Mouse (Mus musculus): Measurements from ENCODE around the gene Cdv3.

Gene Cdv3

DNA sequence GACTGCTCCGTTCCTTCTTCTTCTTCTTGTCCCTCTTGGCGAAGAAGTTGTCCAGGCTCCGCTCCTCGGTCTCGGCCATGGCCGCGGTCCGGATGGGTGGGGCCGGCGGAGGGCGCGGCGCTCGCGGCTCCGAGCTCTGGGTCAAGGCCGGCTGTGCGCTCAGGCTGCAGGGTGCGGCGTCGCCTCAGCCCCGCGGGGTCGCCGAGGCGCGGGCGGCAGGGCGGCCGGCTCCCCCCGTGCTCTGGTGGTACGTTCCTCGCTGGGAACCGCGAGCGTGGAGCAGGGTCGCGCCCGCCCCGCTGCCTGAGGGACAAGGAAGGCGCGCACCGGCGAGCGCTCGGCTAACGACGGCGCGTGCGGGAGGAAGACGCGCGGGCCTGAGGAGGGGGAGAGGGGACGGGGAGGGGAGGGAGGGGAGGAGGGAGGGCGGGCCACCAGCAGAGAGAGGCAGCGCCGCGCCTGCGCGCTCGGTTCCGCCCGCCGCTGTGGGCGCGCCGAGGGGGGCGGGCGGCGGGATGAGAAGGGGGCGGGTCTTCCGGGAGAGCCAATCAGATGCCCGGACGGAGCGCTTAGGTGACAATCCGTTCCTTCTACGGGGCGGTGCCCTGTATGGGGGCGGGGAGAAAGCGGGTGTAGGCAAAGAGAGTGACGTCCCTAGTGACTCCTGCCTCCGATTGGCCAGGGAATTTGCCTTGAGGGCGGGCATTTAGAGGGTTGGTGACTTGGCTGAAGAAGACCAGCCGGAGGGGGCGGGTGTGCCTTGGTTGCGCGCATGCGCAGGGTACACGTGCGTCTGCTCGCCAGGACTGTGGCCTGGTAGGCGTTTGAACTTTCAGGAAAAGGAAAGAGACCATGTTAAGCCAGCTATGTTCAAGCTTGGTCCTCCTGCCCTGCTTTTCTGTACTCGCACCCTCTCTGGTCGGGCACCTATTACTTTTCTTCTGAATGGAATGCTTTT, at the start of gene Cdv3:
Cdv3 (minus strand) TSS at position 551 of the 958 bp plus-strand sequence.
- DNase-seq (ENCODE audit: low read depth) = peak; percentile 99

DNA sequence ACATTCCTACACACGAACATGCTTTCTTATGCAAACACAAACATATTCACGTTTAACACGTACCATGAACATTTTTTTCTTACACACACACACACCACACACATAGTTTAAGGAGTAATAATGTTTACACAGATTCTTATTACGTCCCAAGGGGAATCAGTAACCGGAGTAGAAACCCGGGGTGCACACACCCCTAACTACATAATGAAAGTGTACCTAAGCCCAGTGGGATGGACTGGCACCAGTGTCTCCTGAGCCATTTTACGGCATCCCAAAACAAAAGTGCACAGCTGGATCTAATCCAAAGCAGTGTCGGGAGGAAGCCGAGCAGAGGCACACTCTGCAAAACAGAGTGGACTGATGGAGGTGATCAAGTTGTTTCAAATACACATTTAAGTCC, 47.8 kb upstream of the Cdv3 start:
- no peak for DNase-seq (ENCODE audit: low read depth)

DNA sequence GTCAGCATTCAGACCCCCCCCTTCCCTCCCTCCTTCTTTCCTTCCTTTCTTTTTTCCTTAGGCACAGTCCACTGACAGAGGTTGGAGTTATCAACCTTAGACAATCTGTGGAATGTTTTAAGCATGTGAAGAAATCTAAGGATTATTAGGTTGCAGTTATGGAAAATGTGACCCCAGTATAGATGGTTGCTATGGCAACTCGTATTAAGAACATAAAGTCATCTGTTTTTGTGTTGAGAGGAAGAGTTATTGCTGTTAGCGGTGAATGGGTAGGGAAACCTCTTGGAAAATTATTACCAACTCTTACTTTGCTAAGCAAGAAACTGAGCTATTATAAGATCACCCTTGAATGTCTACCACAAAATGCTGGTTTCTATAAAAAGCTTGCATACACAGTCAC, 43.5 kb upstream of the Cdv3 start:
- DNase-seq (ENCODE audit: low read depth) = no peak

DNA sequence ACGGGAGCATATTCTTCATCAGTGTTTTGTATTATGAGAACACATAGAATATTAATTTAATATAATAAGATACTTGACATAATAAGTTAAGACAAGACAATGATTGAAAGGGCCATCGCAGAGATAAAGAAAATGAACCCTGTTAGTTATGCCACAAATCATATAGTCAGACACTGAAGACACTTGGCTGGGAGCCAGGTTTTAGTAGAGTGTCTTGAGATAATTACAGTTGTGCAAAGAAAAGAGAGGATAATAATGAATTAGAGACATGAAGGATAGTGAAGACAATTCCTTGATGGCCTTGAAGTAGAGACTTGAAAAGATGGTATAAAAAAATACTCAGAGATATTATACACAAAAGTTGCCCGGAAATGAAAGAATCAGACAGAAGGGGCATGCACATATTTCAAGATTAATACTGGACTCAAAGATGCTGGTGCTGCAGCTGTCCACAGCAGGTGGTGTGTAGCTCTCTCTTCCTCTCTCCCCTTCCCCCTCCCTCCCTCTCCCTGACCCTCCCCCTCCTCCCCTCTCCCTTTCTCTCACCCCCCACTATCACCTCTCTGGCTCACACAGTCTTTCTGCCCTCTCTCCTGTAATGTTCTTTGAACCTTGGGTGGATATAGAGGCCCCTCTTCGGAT, 42.6 kb upstream of the Cdv3 start:
- DNase-seq (ENCODE audit: low read depth) = no peak

DNA sequence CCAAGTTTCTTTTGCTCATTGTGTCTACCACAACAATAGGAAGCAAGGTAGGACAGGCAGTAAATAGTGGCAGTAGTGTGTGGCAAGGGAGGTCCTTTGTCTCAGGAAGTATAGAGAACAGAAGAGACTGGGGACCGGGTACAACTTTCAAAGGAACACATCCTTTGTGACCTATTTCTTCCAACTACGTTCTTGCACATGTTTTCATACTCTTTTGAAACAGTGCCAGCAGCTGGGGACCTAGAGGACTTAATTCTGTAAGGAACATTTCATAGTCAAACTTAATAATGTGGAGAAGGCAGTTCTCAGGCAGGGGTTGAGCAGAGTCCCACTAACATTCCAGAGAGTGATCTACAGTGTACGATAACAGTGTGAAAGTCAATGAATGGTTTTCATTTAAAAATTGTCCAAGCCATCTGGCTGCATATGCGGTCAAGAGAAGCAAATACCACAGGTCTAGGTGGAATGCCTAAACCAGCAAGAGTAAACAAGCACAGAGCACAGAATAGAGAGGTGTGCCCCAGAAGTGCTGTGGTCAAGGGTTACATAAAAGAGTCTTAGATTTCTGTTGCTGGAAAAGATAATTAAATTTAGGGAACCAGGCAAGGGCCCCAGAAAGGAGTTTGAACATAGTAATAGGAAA, 37.8 kb upstream of the Cdv3 start:
- DNase-seq (ENCODE audit: low read depth) = no peak

DNA sequence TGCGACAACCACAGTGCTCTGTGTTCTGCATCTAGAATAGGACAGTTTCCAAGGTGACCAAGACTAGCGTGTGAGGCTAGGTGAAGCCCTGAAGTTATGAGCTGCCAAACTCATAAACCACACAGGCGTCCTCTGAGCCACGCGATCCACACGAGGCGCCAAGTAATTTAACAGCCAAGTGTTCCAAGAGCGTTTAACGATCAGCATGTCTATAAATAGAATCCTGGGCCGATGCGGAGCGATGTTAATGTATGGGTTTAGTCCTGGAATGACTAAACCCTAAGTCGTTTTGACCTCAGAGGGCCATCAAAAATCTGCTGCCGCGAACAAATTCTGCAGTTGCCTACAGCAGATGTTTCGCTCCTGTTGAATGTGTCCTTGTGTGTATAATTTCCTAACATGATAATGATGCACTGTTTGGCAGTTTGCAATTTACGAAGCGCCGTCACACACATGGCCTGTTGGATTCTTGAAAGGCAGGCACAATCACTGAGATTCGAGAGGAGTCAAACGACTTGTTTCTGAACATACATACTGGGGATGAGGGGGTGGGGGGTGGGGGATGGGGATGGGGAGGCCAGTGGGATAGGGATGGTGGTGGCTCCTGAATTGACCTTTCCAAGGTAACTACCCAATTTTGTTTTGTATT, 33.0 kb upstream of the Cdv3 start:
- no peak for DNase-seq (ENCODE audit: low read depth)

DNA sequence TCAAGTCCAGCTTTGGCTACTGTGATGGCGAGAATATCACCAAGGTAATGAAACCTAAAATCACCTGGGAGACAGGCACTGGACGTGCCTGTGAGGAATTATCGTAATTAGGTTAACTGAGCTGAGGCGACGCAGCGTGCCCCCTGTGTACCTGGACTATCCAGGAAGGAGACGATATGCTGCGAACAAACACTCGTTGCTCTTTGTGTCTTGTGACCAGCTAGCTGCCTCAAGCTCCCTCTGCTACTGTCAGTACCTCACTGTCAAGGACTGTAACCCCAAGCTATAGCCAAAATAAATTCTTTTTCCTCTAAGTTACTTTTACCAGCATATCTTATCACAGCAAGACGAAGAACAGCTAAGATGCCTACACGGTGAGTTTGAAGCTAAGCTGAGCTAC, 27.6 kb upstream of the Cdv3 start:
- no peak for DNase-seq (ENCODE audit: low read depth)

DNA sequence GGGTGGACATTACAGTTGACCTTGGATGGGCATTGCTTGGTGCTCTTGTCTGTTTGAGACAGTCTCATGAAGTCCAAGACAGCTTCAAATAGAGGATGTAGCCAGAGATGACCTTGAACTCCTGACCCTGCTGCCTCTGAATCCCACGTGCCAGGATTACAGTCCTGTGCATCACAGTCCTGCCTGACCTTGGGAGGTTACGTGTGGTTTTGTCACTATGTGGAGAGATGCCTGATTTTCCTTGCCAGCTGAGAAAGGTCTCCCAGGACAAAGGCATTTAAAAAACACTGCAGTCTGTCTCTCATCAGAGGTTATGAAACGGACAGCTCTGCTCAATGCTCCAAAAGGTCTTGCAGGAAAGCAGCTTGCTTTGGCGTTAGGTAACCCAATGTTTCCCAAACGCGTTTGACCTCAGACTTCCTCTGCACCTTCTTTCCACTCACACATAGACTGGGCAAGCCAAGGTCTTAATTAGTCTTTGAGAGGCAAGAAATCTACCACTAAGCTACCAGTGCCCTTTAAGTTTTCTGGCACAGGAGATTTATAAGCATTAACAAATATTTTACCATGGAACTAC, 26.2 kb upstream of the Cdv3 start:
- DNase-seq (ENCODE audit: low read depth) = no peak

DNA sequence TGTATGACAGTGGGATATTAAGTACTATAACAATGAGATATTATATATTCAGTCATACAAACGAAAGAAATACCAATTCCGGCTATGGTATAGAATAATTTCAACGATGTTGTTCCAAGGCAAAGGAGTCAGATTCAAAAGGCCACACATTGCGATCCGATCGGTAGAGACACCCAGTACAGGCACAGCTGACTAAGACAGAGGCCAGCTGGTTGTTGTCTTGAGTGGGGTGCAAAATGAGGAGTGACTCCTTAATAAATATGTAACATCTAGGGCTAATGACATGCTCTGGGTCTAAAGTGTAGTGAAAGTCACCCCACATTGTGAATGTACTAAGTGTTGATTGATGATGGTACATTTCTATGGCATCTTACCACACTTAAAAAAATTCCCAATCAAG, 23.6 kb upstream of the Cdv3 start:
- no peak for DNase-seq (ENCODE audit: low read depth)

DNA sequence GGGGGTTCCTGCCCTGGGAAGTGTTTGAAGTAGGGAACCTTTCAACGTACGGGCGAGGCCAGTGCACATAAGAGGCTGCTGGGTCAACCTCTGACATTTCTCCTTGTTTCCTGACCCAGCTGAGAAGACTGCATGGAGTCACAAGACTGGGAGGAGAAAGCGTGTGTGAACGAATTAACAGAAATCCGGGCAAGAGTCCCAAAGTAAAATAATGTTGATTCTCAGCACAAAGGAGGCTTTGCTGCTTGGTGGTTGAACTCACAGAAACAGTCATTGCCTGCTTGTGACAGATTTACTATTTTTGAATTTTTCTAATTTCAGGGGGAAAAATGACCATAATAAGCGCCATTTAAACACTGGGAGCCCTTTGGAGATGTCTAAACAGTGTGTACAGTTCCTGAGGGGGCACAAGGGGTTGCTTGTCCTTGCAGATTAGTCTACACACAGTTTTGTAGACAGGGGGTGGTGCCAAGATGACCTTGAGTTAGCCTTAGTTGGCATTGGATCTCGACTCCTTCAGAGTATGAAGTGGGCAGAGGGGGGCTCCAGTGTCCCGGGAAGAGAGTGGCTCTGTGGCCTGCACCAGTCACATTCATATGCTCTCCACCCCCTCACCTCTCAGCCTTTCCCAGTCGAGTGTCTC, 21.5 kb upstream of the Cdv3 start:
- DNase-seq (ENCODE audit: low read depth) = no peak

DNA sequence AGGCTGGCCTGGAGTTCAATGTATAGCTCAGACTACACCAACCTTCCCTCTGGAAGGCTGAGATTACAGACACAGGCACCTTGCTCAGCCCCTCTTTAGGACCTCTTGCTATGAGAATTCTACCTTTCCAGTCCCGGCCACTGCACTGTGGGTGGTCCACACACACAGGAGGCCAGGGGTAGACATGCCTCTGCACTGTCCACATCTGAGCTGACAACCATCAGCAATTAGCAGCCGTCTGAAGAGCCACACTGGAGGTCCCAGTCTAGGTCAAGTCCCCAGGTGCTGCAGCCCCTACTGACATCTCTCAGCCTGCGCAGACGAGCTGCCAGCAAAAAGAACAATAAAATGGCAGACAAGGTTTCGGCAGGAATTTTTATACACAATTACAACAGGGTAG, 20.9 kb upstream of the Cdv3 start:
- DNase-seq (ENCODE audit: low read depth) = no peak

DNA sequence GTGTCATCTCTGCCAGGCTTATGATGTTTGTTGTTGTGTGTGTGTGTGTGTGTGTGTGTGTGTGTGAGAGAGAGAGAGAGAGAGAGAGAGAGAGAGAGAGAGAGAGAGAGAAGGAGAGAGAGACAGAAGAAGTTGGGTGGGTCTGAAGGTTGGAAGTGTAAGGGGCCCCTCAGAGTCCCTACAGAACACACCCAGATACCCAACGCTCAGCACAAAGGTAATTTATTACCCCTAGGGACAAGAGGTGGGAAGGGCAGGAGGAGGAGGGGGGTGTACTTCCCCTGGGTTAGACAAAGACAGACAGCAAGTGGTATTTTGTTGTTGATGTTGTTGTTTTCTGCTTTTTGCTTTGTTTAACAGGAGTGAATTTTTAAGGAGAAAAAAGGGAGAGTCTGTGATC, 20.0 kb upstream of the Cdv3 start:
- DNase-seq (ENCODE audit: low read depth) = no peak

DNA sequence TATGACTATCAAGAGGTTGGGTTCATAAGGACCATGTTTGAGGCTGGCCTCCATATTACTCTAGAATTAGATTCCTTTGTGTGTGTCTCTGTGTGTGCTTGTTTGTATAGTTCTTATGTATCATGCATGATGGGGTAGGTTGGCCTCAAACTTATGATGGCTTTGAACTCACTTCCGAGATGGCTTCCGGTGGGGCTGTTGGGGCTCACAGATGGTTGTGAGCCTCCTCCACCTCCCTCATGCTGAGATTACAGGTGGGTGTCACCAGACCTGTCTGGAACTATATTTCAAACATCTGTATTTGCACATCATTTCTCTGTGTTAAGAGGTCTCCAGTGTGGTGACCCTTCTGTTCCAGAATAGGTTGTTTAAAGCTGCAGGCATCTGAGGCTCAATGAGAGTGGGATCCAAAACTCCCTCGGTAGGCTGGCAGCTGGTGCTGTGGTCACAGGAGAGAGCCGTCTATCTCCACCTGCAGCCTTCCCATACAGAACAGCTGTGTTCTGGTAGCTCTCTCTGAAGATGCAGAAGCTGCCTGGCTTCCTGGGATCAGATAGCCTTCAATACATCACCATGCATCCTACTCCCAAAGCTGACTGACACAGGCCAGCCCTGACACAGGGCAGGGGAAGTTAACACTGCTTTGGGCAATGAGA, 18.6 kb upstream of the Cdv3 start:
- no peak for DNase-seq (ENCODE audit: low read depth)

DNA sequence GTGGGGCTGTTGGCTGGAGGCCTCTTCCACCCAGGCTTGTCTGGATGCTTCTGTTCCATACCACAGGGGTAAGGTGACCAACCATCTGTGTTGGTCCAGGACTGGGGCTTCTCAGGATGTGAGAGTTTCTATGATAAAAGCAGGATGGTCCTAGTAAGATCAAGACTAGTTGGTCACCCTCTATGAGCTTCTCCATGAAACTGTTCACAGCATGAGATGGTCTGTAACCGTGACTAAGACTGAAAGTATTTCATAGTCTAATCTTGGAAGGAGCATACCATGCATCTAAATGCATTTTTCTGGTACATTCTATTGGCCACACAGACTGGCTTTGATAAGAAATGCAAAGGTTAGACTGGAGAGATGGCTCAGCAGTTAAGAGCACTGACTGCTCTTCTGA, 17.9 kb upstream of the Cdv3 start:
- DNase-seq (ENCODE audit: low read depth) = no peak

DNA sequence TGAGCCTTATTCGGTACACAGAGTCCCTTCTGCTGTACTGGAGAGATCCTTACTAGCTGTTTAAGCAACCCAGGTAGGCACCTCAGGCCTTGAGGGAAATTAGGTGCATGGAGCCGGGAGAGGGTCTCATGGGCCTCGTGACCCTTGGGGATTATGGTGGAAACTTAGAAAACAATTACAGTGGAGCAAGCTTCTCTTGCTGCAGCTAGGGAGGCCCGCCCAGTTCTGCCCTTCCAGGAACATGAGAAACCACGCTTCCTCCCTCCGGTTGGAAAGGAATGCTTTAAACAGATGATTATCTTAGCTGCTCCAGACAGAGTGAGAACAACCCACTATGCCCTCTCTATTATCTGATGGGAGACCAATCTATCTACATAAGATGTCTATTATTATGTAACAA, 17.3 kb upstream of the Cdv3 start:
- DNase-seq (ENCODE audit: low read depth) = no peak

DNA sequence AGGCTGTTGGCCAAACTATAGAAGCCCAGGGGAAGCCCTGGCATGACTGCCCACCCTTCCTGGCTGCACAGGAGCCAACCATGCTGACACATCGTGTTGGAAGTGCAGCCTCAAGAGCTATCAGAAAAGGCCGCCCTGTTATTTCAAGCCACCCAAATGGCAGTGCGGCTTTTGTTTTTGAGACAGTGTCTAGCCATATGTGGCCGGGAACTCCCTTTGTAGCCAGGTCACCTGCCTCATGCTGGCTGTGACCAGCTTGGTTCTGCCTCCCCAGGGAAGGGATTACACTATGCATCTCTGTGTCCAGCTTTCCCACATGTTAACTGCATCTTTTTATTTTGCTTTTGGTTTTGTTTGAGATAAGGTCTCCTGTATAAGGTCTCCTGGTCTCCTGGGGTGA, 14.9 kb upstream of the Cdv3 start:
- DNase-seq (ENCODE audit: low read depth) = no peak

DNA sequence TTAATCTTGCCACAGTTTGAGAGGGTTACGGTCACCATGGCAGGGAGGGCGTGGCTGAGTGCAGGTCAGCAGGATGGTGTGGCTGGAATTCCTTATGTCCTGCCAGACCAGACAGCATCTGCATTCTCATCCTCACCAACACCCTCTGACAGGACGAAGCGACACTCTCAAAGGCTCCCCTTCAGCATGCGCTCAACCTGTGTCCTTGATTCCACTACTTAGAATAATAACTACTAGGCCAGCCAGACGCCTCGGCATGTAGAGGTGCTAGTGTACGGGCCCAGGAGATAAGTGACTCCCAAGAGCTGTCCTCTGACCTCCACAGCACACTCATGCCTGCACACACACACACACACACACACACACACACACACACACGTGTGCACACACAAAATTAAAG, 13.6 kb upstream of the Cdv3 start:
- DNase-seq (ENCODE audit: low read depth) = no peak

DNA sequence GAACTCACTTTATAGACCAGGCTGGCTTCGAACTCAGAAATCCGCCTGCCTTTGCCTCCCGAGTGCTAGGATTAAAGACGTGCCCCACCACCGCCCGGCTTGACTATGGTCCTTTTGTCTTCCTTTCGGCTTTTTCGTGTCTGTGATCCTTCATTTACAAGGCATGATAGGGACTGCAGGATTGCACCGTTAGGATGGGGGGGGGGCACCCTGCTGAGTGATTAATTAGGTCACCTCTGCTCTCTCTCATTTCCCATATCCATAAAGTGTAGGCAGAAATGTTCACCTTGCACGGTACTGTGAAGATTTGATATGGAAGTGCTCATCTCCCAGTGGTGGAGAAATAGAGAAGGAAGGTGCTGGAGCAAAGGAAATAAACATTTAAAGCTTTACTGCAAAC, 13.0 kb upstream of the Cdv3 start:
- no peak for DNase-seq (ENCODE audit: low read depth)

DNA sequence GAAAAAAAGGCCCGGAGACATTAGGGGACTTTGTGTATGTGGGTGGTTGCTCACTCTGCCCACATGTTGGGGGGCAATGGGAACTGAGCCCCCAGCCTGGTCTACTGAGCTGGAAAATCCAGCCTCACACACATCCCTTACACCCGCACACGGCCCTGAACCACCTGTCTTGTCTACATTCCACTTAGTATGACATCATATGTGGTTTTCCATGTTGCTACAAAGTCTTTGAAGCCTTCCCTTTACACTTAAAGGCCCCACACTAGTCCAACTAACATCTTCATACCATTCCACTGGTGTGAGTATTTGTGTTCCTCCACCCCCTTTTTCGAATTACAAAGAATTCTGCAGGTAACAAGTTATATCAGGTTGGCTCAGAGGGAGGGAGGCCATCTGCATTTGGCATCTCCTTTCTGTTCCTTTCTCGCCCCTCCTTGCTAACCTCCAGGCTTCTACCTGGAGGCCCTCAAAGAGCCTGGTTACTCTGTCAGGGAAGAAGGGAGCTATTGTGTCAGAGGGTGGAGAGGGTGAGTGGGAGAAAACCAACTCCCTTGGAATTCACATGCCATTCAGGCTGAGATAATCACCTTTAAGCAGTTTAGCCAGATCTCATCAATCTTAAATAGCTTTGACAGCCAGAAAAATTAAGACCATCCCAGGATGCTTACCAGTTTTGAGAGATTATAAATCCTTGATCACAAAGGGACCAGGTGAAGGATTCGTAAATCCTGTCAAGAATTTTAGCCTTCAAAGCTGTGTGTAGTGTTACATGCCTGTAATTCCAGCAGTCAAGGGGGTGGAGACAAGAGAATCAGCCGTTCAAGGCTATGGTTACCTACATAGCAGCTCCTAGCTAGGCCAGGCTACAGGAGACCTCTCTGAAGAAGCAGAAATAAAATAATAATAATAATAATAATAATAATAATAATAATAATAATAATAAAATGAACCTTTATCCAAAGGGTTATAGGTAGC, 11.0 kb upstream of the Cdv3 start:
- DNase-seq (ENCODE audit: low read depth) = no peak
